Mouse (Mus musculus) MN1 (cell line): ENCODE data around the gene 2010111I01Rik.
"Not testable (repeated sequence)": the region's sequence is repeated elsewhere in the genome, so short reads cannot be mapped to it uniquely, and the experiment has no call there.

Experiments
- DNase-seq: peaks from one replicate; pipeline ENCODE4 v3.0.0-alpha.2; 2016; ENCODE audit warnings: low spot score

Gene 2010111I01Rik

DNA sequence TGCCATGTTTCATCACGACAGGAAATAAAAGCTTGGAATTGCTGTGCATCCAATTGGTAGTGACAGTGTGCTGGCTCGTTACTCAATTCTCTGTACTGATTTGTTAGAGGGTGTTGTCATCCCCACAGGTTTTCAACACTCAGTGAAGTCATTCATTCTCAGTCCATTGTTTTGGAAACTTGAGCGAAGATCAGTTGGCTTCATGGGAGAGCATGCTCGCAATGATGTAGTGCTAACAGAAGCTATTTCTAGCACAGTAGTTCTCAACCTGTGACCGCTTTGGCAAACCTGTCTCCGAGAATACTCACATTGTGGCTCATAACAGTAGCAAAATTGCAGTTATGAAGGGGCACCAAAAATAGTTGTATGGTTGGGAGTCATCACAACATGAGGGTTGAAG, 8.7 kb upstream of the 2010111I01Rik start:
- no peak for DNase-seq

DNA sequence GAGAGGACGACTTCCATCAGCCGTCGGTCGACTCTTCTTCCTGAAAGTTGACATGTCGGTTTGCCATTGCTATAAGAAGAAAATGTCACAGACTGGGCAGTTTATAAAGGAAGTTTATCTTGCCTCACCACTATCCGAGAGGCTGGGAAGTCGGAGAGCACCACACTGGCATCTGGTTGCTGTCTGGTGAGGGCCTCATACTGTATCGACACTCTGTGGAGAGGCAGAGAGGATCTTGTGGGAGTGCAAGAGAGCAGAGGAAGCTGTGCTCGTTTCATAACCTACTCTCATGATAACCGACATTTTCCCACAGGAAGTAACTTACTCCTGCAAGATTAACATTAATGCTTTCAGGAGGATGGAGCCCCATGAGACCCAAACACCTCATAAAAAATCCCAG, 7.9 kb upstream of the 2010111I01Rik start:
- DNase-seq = no peak

DNA sequence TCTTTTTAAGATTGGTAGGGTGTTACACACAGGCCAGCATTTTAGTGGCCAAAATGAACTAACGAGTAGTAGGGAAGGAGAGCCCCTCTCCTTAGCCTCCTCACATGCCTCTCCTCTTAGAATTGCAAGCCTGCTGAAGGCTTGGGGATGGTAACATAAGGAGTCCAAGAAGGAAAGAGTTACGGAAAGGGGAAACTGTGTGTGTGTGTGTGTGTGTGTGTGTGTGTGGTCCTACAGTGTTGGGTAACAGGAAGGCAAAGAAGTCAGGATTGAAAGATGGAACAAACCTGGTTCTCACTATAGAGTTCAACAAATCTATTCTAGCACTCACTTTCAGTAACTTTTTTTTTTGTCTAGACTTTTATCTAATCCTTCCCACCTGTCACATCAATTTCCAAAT, 1.3 kb upstream of the 2010111I01Rik start:
- DNase-seq = no peak

DNA sequence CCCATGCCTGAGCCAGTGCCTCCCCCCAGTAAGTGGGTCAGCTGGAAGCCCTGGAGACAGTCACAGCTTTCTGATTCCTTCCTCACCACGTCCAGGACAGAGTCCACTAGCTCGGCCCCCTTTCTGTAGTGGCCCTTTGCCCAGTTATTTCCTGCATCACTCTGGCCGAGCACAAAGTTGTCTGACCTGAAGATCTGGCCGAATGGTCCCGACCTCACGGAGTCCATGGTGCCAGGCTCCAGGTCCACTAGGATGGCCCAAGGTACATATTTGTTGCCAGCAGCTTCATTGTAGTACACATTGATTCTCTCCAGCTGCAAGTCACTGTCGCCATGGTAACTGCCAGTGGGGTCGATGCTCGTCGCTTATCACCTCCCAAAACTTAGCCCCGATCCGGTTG, 3.5 kb downstream of the 2010111I01Rik start:
- DNase-seq = no peak

DNA sequence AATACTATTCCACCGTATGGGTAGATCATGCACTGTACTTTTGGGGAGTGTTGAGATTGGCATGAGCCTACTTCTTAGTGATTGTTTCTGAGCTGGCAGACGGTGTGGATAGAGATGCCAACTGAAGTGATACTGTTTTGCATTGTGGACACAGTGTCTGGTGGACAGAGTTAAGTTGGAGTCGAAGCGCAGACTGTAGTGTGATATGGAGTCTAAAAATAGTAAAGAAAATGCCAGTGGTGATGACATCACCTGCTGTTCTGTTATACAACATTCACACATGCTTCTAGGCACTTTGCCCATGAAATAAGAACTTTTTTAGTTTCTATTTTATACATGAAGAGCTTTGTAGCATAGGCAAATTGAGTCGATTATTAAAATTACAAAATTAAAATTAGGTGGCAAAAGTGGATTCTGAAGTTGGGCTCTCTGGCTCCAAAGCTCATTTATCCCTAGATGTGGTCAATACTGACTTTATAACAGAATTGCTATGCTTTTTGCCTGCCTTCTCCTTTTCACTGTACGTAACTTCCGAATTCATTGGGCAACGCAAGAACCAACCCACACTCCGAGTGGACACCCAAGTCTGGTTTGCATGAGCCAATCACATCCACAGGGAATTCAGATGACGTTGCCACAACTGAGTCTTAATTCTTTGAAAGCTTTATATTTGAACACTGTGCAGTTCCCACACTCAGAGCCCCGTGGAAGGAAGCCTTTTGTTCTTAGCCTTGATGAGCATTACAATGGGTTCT, 6.0 kb downstream of the 2010111I01Rik start:
- DNase-seq = no peak

DNA sequence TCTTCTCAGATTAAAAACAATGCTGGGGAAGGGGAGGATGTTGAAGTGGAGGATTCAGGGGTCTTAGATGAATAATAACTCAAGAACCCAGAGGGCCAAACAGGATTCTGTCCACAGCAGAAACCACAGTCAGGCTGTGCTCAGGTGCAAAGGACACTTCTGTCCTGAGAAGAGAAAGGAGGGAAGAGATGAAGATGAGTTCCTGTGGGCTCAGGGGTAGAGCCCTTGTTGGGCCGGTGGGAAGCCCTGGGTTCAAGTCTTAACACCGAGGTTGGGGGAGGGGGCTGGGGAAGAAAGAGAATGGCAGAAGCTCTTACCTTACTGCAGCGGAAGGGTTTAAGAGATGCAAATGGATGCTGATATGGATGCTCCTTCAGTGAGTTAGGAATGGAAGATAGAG, 7.7 kb downstream of the 2010111I01Rik start:
- no peak for DNase-seq

DNA sequence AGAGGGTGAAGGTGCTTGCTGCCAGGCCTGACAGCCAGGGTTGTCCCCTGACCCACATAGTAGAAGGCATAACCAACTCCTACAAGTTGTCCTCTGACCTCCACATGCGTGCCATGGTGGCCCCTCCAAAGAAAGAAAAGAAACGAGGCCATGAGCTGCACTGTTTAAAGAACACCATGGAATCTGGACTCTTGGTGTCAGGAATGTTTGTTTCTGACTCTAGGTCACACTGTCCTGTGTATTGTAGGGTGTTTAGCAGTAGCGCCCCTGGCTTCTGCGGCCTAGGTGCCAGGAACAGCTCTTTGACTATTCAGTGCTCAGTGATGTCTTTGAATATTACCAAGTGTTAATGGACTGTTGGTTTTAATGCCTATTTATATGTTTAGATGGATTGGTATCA, 8.4 kb downstream of the 2010111I01Rik start:
- no peak for DNase-seq

DNA sequence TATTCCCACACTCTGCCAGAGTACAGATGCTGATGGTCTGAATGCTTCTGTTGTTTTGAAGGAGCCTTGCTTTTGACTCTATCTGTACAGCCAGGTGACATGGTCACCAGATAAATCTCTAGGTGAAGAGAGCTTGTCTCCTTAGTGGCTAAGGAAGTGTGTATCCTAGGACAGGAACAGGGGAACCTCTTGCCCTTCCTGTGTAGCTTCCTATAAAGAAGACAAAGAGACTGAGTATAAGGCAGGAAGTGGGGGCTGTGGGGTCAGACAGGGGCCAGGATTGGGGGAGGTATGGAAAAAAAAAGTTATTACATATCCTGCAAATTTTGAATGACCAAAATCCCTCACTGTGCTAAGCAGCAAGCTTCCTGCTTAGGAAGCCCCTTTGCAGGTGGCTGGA, 13.4 kb downstream of the 2010111I01Rik start:
- DNase-seq = no peak

DNA sequence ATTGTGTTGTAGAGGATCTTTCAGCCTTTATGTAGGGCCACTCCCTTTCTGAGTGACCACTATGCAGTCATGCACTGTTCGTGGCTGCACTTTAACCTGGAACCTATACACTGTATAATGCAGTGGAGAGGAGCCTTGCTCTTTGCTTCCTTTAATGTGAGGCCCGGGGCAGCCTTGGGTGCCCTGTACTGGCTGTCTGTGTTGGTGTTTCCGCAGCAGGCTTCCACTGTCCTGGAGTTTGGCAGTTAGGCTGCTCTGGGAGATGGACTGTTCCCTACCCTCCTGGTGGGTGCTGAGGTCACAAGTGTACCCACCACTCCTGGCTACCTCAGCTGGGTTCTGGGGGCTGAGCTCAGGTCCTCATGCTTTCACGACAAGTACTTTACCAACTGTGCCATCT, 14.1 kb downstream of the 2010111I01Rik start:
- no peak for DNase-seq

DNA sequence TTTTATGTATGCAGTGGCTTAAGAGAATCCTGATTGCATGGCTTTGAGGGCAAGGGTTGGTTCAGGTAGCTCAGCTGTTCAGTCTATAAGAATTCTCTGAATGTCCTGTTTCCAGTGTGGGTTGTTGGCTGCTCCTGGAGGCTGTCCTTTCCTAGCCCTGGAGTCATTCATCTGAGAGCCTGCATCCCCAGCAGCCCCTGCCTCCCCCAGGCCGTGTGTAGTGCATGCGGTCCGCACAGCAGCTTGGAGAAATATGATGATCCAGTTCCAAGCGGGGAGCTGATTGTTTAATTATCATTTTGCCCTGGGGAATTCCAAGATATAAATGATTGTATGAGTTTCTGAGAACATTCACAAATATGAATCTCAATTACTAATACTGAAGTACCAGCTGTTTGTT, 14.5 kb downstream of the 2010111I01Rik start:
- no peak for DNase-seq

DNA sequence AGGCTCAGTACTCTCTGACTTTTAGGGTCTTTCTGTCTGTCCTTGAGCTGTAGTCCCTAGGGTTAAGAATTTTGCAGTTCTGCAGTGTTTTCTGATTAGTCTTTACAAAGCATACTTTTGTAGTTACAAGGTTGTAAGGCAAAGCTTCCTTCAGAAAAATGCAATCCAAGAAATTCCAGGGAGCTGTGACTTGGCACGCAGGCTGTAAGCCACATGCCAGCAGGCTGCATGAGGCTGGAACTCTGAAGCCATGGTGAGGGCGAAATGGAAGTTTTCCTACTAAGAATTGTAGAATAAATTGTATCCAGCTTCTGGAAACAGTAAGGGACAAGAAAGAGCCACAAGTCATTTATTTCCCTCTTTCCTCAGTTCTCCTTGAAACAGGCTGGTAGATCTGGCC, 15.4 kb downstream of the 2010111I01Rik start:
- no peak for DNase-seq

DNA sequence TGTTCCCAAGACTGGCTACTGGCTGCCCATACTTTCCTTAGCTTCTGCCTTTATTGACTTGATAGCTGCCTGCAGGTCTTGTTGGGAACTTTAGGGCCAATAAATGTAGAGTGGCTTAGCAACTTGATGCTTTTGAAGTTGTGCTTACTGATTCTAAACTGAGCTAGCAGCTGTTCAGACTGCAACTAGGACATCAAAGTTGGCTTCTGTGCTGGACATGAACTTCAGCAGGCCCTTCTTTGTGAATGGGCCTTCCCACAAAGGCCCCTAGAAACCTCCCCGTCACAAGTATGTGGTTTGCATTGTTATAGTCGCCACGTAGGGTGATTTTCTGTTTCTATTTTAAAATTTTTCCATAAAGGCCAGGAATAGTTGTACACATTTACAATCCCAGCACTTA, 19.8 kb downstream of the 2010111I01Rik start:
- no peak for DNase-seq

DNA sequence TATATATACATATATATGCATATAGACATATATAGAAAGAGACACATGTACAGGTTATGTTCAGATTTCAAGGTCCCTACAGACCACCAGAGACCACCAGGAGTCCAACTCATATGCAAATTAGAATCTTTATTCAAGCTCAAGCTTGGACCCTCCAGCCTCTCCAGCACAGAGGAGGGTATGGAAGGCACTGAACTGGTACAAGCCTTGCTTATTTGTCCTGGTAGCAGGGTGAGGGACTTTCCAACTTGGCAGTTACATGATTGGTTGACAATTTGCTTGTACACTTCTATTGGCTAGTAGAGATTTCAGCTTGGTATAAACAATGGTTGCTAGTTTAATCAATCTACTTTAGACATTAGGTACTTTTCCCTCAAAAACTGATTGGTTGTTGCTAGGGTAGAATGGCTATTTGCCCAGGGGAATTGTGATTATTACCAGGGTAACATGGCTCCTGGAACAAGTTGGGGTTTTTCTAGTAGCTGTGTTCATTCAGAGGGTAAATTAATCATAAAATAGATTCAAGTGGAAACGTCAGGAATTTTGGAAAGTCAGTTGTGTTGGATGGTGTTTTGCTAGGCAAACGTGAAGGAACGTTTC, 25.3 kb downstream of the 2010111I01Rik start:
- no peak for DNase-seq

DNA sequence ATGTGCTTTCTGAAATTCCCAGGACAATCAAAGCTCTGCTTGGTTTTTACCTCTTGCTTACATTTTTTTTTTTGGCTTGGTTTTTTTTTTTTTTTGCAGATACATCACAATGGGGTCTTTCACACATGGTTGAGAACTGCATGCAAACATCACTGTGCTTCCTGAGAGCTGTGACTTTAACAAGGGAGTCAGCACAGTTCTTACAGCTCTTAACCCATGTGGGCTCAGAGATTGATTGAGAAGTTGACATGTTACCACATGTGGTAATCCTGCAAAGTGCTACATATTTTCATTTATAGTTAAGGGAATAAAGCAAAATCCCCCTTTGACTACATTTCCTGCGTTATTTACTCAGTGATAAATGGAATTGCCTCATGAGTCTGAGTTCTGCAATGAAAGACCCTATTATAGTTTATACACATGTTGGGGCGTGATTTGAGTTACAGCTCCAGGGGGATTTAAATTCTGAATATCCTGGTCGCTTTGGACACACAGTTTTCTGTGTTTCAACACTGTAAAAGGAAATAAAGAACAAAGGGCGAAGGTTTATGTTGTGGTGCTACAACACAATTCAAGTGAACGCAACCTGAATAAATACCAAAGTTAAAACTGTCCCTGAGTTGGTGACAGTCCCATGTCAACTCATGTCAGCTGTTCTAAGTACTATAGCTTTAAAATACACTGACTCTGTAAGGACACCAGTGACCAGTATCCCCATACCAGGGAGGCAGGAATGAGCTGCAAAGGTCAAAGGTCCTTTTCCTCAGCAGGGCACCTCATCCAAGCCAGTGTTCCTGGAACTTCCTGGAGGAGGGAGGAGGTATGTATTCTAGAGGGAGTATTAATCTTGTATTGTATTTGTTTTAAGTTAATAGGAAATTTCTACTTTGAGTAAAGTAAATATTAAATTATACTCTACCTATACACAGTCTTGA, 29.1 kb downstream of the 2010111I01Rik start:
- DNase-seq = no peak

DNA sequence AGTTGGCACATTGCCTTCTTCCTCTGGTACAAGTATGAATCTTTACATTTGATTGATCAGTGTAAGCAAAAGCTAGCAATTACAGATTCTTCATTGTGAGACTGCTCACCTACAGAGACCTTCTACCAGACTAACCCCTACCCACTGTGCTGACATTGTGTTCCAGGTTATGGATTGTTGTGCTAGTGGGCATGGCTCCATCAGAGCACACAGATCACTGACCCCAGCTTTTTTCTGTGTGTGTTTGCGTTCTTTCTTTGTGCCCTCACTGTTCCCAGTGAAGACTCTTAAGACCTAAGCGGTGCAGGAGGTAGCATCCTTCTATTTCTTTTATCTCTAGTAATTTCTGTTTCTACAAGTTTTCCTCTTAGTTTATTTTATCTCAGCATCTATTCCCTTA, 32.1 kb downstream of the 2010111I01Rik start:
- no peak for DNase-seq

DNA sequence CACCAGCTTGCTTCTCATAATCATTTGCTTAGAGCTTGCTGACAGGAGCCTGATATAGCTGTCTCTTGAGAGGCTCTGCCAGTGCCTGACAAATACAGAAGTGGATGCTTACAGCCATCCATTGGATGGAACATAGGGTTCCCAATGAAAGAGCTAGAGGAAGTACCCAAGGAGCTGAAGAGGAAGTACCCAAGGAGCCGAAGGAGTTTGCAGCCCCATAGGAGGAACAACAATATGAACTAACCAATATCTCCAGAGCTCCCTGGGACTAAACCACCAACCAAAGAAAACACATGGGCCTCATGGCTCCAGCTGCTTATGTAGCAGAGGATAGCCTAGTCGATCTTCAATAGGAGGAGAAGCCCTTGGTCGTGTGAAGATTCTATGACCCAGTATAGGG, 42.8 kb downstream of the 2010111I01Rik start:
- not testable (repeated sequence) for DNase-seq

DNA sequence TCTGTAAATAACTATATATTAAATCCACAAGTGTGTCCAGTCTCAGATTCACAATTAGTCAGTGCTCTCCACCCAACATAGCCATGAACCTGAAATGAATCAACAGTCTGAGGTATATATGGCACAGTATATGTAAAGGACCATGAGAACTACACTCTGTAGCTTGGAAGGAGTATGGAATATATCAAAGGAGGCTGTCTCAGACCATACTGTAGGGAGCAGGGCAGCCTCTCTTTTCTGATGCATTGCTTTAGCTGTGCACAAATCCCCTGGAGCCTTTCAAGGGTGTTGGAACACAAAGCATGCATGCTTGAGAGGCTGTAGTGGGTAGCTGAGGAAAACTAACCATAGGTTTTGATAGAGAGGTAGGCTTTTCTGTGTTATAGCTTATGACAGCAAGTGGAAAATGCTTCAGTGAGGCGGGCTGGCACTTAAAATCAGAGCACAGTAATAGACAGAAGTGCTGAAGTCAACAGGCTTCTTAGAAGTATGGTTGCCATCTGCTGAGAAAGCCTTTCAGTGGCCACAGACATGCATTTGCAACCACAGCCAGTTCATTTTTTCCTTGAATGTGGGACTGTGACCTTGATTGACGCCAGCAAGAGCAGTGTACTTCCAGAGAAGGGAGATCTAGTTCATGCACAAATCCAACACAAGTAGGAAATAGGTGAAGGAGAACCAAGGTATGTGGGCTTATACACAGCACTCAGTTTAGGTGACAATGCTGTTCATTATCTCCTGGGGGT, 45.8 kb downstream of the 2010111I01Rik start:
- DNase-seq = no peak

DNA sequence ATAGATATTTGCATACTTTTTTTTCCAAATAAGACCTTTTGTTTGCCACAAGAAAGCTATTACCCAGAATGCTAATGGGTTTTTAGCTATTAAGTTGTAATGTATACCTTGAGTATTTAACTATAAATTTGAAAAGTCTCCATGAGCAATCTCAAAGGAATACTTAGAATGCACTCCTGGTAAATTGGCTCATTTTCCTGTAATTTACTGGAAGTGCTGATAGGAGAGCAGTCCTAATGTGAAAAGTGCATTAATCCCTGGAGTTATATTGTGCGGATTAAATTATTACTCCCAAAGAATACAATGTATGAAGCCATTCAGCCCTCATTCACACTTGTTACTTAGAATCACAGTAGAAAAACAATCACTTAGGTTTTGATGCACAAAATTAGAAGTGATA, 49.7 kb downstream of the 2010111I01Rik start:
- no peak for DNase-seq

DNA sequence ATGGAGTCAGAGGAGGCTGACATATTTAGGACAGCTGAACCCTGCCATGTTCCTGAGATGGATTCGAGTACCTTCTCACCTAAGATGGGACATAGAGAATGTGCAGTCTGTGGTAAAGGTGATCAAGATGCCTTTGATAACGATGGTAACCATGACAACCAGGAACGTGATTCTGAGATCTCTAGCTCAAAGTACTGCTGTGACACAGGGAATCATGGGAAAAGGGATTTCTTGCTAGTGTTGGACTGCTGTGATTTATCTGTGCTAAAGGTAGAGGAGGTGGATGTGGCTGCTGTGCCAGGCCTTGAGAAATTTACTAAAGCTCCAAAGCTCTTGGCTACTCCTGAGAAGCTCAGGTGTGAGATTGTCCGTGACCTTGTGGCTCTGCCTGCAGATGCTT, 50.7 kb downstream of the 2010111I01Rik start:
- DNase-seq = no peak

DNA sequence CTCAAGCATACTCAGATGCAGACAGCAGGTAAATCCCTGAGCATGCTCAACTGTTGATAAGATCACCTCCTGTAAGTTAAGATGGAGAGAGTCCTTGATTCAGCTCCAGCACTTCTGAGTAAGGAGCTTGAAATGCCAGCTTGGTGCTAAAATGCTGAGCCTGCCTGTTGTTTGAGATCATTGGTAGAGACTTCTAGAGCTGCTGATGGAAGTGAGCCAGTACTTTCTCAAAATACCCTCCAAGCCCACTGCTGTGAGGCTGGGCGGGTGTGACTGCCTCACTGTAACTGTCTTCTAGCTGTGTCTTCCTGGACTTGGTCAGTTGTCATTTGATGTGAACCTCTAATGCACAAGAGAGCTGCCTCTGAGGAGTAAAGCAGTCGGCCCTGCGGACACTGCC, 51.4 kb downstream of the 2010111I01Rik start:
- no peak for DNase-seq

DNA sequence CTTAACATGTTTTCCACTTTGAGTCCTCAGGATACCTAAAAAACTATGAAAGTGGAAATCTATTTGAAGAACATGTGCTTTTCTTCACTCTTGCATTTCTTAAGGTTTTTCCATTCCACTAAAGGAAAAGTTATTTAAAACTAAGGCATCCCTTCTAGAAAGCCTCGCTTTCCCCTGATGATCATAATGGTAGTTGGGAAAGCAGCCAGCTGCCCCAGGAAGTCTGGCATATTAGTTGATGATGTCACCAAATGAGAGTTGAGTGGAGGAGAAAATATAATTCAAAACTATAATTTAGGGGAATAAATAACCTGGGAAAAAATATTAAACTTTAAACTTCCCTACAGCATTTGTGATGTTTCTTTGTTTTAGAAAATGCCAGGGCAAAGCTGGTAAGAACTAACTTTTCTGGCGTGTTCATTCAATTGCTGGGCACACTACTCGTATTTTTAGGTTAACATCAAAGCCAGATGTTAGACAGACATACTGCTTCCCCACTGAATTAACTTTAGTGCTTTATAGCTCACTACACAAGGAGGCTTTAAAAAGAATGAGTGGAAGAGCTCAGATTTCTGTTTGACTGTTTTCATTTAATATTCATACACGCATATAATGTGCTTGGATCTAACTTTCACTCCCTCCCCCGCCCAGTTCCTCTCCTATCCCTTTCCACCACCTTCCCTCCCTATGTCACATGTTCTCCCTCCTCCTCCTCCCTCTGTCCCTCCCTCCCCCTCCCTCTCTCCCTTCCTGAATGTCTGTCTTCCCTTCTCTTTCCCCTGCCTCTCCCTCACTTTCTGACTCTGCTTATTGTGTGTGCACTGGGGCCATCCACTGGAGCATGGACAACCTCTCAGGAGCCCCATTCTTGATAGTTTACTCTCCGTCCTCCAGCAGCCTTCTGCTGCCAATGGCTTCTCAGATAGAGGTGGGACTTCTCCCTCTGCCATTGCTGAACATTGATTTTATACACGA, 58.8 kb downstream of the 2010111I01Rik start:
- no peak for DNase-seq
